Mouse (Mus musculus) CH12.LX (cell line): ENCODE measurements at regions not wholly inside any gene's neighbourhood (a gene's known extent, or its start where the extent isn't known, plus 50 kb on each side); places are given as distances from the start of the nearest gene placed in this dataset.

Source experiments
- BHLHE40 ChIP-seq: IDR thresholded peaks from 2 replicates; pipeline ENCODE4 v1.6.1; 2011; ENCODE audit warnings: mild to moderate bottlenecking, low read depth, low read length, improper control_type of control experiment
- CHD2 ChIP-seq: IDR thresholded peaks from 2 replicates; pipeline ENCODE4 v1.6.1; 2011; ENCODE audit warnings: low read length, improper control_type of control experiment
- CTCF ChIP-seq, 2 experiments: IDR thresholded peaks in 1 of 2; conservative IDR thresholded peaks in 1 of 2; 2 replicates each; pipeline ENCODE4 v1.5.1; 2011 to 2012; ENCODE audit warnings: low read depth in 2 of 2, low read length in 2 of 2, improper control_type of control experiment in 1 of 2, inconsistent platforms in 1 of 2, mild to moderate bottlenecking in 1 of 2, moderate library complexity in 1 of 2
- E2F4 ChIP-seq: IDR thresholded peaks from 2 replicates; pipeline ENCODE4 v1.6.1; 2011; ENCODE audit warnings: low read depth, low read length, improper control_type of control experiment; ENCODE audit not compliant: insufficient replicate concordance
- EP300 ChIP-seq: IDR thresholded peaks from 2 replicates; pipeline ENCODE4 v1.6.1; 2011; ENCODE audit warnings: low read length, improper control_type of control experiment
- MAX ChIP-seq: IDR thresholded peaks from 2 replicates; pipeline ENCODE4 v1.6.1; 2011; ENCODE audit warnings: low read length, improper control_type of control experiment
- MEF2A ChIP-seq: IDR thresholded peaks from 2 replicates; pipeline ENCODE4 v1.6.1; 2014; ENCODE audit warnings: low read depth, mild to moderate bottlenecking, inconsistent platforms, low read length, improper control_type of control experiment, borderline replicate concordance
- NRF1 ChIP-seq: IDR thresholded peaks from 2 replicates; pipeline ENCODE4 v1.6.1; 2014; ENCODE audit warnings: low read depth, mild to moderate bottlenecking, inconsistent platforms, low read length, improper control_type of control experiment, moderate library complexity
- POLR2A ChIP-seq: IDR thresholded peaks from 2 replicates; pipeline ENCODE4 v1.6.1; 2011; ENCODE audit warnings: low read depth, mild to moderate bottlenecking, improper control_type of control experiment, low read length
- SIN3A ChIP-seq: IDR thresholded peaks from 2 replicates; pipeline ENCODE4 v1.6.1; 2012; ENCODE audit warnings: low read length, improper control_type of control experiment, inconsistent platforms
- TCF12 ChIP-seq: IDR thresholded peaks from 2 replicates; pipeline ENCODE4 v1.6.1; 2014; ENCODE audit warnings: low read depth, mild to moderate bottlenecking, inconsistent platforms, low read length, improper control_type of control experiment
- USF1 ChIP-seq: IDR thresholded peaks from 2 replicates; pipeline ENCODE4 v1.6.1; 2014; ENCODE audit warnings: low read depth, mild to moderate bottlenecking, inconsistent platforms, low read length, improper control_type of control experiment
- ZC3H11A ChIP-seq: IDR thresholded peaks from 2 replicates; pipeline ENCODE4 v1.6.1; 2012; ENCODE audit warnings: low read depth, mild to moderate bottlenecking, inconsistent platforms, low read length, improper control_type of control experiment

DNA sequence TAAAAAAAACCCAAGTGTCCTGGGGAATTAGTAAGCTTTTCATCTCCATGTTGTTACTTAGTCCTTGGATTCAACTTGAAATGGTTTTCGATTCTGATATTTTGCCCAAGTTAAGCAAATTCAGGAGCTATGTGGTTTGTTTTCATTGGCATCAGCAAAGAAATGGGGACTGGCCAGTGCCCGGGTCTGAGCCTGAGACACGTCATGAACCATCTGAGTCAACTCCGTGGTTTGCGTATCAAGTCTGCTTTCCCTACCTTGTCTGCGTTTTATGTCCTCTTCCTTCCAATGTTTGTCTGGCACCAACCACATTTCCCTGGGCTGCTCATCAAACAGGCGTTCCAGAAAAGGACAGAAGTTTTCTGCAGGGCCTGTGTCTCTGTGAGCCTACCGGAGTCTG is 83.7 kb upstream of the Ptch1 start:
- TF ChIP-seq CTCF (conservative IDR thresholded peaks at IDR 0.05 in 1 of 2, IDR thresholded peaks at IDR 0.05 in 1 of 2; ENCODE audit: low read depth in 2 of 2, low read length in 2 of 2) (no peak), EP300 (no peak), MEF2A (no peak), USF1 (no peak), E2F4 (no peak), CHD2 (no peak), POLR2A (no peak), TCF12 (no peak), SIN3A (no peak), NRF1 (no peak), BHLHE40 (no peak), MAX (no peak), ZC3H11A (no peak)
